Mouse (Mus musculus) hindbrain, embryonic 13.5 days (tissue): ENCODE data around the gene Noxo1. TPM values are rescaled to one million over a fixed set of nuclear protein-coding genes. Genes with fewer than 3 reads are reported as not detected.
A peak's percentile ranks its signal among the peaks of the same experiment; 100 is the strongest.

Source experiments
- ATAC-seq: fragments of 200-750 bp; cut with Nextera tagmentation; 2 replicates; pipeline ENCODE4 v1.8.0; 2017; ENCODE audit warnings: moderate TSS enrichment; ENCODE audit not compliant: low FRiP score
- H3K27ac ChIP-seq: fragments of 300-500 bp; sonication (generic); 2 replicates; pipeline ENCODE4 v1.5.1; 2015; ENCODE audit warnings: inconsistent platforms, mild to moderate bottlenecking, moderate library complexity
- H3K27me3 ChIP-seq: fragments of 300-500 bp; sonication (generic); 2 replicates; pipeline ENCODE4 v1.6.1; 2015; ENCODE audit warnings: mild to moderate bottlenecking, inconsistent platforms
- H3K36me3 ChIP-seq: fragments of 300-500 bp; sonication (generic); 2 replicates; pipeline ENCODE4 v1.6.1; 2015; ENCODE audit warnings: mild to moderate bottlenecking, inconsistent platforms
- H3K4me1 ChIP-seq: fragments of 300-500 bp; sonication (generic); replicated peaks from 2 replicates; pipeline ENCODE4 v1.6.1; 2015; ENCODE audit warnings: inconsistent platforms
- H3K4me2 ChIP-seq: fragments of 300-500 bp; sonication (generic); 2 replicates; pipeline ENCODE4 v1.6.1; 2015; ENCODE audit warnings: inconsistent platforms, mild to moderate bottlenecking, moderate library complexity
- H3K4me3 ChIP-seq: fragments of 300-500 bp; sonication (generic); 2 replicates; pipeline ENCODE4 v1.5.1; 2015; ENCODE audit warnings: mild to moderate bottlenecking, inconsistent platforms
- H3K9ac ChIP-seq: fragments of 300-500 bp; sonication (generic); 2 replicates; pipeline ENCODE4 v1.6.1; 2015; ENCODE audit warnings: mild to moderate bottlenecking, inconsistent platforms
- H3K9me3 ChIP-seq: fragments of 300-500 bp; sonication (generic); 2 replicates; pipeline ENCODE4 v1.6.1; 2016; ENCODE audit warnings: inconsistent platforms
- WGBS: fragments of 180-500 bp; shearing (Covaris S2); methylation state at CpG from one replicate; pipeline ENCODE4 v1.1.7; 2015; 5-methylcytosine and 5-hydroxymethylcytosine counted together
- polyA plus RNA-seq: library from polyadenylated mRNA; unstranded; fragments of >200 nt; fragmentation: Nextera tagmentation; extraction: Ambion mirVana; gene quantifications from 2 replicates; pipeline ENCODE4 v1.2.1, GENCODE M21; 2015

Gene Noxo1
- polyA plus RNA-seq, 1 experiment from 2014 or later: 2.9 TPM

DNA sequence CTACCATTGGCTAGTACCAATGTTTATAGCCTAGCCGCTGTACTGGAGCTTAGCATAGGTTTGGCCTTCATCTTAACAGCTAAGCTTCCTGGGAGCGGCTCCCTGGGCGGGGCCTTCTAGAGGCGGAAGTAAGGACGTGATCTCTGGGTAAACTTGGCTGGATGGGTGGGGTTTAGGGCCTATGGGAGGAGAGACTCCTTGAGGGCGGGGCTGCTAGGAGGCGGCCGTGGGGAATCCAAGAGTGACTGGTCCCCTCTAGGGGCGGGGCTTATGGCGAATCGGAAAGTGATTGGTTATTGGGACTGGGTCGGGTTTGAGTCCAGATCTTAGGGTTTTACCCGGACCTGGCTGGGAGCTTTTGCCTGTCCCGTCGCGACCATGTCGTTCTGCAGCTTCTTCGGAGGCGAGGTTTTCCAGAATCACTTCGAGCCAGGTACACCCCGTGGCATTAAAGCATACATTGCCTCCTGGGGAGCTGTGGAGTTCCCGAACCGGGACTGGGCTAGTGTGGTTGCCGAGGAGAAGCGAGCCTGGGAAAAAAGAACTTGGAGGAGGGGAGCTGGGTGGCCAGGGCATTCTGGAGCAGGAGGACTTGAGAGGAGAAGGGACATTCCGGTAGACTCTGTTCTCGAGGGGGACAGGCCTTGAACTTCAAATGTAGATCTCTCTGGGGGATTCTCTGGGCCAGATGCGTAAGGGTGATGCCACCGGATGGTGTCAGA lies 40.5 kb downstream of the Noxo1 start, which contains the start of gene Msrb1:
Msrb1 (plus strand) TSS at position 313 of the 722 bp plus-strand sequence.
- Histone ChIP-seq H3K36me3 (peaks cover 10% of the 10 kb centered on the region; the same call in 1 of the 2 replicates), H3K27ac (peak within 1 kb of the TSS; percentile 73; the same call in 1 of the 2 replicates), H3K9me3 (no peaks in the 10 kb centered on the region), H3K9ac (peak within 1 kb of the TSS; percentile 69), H3K4me2 (peak within 1 kb of the TSS; percentile 68), H3K4me3 (peak within 1 kb of the TSS; percentile 51), H3K4me1 (peaks cover 27% of the 10 kb centered on the region), H3K27me3 (0 out of 2 replicates have a peak, but pooled peaks cover 8% of the 10 kb centered on the region)
- ATAC-seq: peak; percentile 94
- WGBS: 1% methylated on average over 29 of the region's 29 CpGs

DNA sequence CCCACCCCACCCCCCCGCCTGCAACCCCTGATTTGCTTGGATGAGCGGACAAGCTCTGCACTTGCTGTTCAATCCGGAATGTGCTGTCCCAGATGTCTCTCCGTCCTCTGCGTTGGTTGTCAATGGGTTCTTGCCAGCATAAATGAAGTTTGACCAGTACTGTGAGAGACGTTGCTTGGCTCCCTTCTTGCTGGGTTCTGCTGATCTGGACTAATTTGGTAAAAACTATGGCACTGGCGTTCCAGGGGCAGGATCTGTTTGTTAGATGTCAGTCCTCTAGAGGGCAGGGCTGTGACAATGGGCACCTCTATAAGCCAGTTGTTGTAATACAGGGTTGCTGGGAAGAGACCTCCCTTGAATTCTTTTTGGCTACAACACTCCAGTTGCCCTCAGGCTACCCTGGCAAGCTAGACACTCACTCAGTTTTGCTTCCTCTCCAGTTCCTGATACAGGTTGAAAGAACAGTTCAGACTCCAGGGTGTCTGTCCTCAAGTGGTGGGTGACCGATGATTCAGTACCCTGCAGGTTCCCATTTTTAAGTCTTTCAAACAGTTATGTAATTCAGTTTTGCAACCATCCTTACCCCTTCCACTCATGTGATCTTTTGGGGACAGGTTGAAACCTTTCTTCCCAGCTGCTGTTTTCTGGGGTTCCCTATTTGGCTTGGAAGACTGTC lies 41.2 kb downstream of the Noxo1 start:
- Histone ChIP-seq H3K27ac (no peak overlapping the region), H3K9me3 (no peaks in the 10 kb centered on the region), H3K4me2 (peak overlapping the region; percentile 68), H3K36me3 (peaks cover 16% of the 10 kb centered on the region), H3K4me3 (peak overlapping the region; percentile 51), H3K4me1 (peaks cover 27% of the 10 kb centered on the region), H3K9ac (peak overlapping the region; percentile 69; the same call in 1 of the 2 replicates), H3K27me3 (0 out of 2 replicates have a peak, but pooled peaks cover 3% of the 10 kb centered on the region)
- WGBS: 28% methylated on average over 8 of the region's 8 CpGs
- no peak for ATAC-seq

GRCm38 (mm10) chr17:24738238-24738637 lies 42.2 kb downstream of the Noxo1 start:
- no peaks in the 10 kb centered on the region for H3K9me3 ChIP-seq
- WGBS: 84% methylated on average over 4 of the region's 4 CpGs
- H3K27ac ChIP-seq: no peak overlapping the region
- H3K27me3 ChIP-seq: no peaks in the 10 kb centered on the region
- H3K4me1 ChIP-seq: peaks cover 27% of the 10 kb centered on the region
- no peak for ATAC-seq
- peaks cover 21% of the 10 kb centered on the region for H3K36me3 ChIP-seq
- no peak overlapping the region for H3K4me3 ChIP-seq
- H3K9ac ChIP-seq: no peak overlapping the region
- no peak overlapping the region for H3K4me2 ChIP-seq

DNA sequence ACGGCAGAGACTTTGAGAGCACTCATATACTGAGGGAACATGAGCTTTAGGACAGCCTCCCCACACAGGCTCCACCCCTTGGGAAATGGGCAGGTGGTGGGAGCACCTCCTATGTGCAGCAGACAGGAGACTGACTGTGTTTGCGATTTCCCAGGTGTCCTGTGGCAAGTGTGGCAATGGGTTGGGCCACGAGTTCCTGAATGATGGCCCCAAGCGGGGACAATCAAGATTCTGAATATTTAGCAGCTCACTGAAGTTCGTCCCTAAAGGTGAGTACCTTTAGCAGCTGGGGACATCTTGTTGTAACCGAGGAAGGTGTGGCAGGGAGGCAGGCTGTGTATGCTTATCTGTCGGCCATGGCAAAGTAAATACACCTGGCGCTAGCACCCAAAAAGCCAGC lies 43.9 kb downstream of the Noxo1 start:
- no peak for ATAC-seq
- H3K9me3 ChIP-seq: no peaks in the 10 kb centered on the region
- no peak overlapping the region for H3K9ac ChIP-seq
- H3K27ac ChIP-seq: no peak overlapping the region
- H3K27me3 ChIP-seq: no peaks in the 10 kb centered on the region
- 85% methylated on average over 8 of the region's 8 CpGs for WGBS
- H3K36me3 ChIP-seq: peaks cover 21% of the 10 kb centered on the region
- H3K4me2 ChIP-seq: no peak overlapping the region
- peaks cover 27% of the 10 kb centered on the region for H3K4me1 ChIP-seq
- no peak overlapping the region for H3K4me3 ChIP-seq

GRCm38 (mm10) chr17:24742307-24742706 lies 46.3 kb downstream of the Noxo1 start:
- no peak overlapping the region for H3K4me3 ChIP-seq
- no peaks in the 10 kb centered on the region for H3K9me3 ChIP-seq
- H3K9ac ChIP-seq: 0 out of 2 replicates have a peak overlapping the region, but pooled peaks have one; percentile 55
- H3K27me3 ChIP-seq: peaks cover 11% of the 10 kb centered on the region; the same call in 1 of the 2 replicates
- H3K4me2 ChIP-seq: no peak overlapping the region
- no peak overlapping the region for H3K27ac ChIP-seq
- peaks cover 21% of the 10 kb centered on the region for H3K36me3 ChIP-seq
- peaks cover 10% of the 10 kb centered on the region for H3K4me1 ChIP-seq
- WGBS: 83% methylated on average over 8 of the region's 8 CpGs
- ATAC-seq: no peak

- Histone ChIP-seq H3K4me2 (no peak overlapping the region), H3K36me3 (peaks cover 21% of the 10 kb centered on the region), H3K4me3 (no peak overlapping the region), H3K9ac (no peak overlapping the region), H3K9me3 (no peaks in the 10 kb centered on the region), H3K4me1 (no peaks in the 10 kb centered on the region), H3K27ac (no peak overlapping the region), H3K27me3 (peaks cover 19% of the 10 kb centered on the region; the same call in 1 of the 2 replicates)
- WGBS: 81% methylated on average over 5 of the region's 5 CpGs
- no peak for ATAC-seq
Observed at GRCm38 (mm10) chr17:24743896-24744295, 47.9 kb downstream of the Noxo1 start.

DNA sequence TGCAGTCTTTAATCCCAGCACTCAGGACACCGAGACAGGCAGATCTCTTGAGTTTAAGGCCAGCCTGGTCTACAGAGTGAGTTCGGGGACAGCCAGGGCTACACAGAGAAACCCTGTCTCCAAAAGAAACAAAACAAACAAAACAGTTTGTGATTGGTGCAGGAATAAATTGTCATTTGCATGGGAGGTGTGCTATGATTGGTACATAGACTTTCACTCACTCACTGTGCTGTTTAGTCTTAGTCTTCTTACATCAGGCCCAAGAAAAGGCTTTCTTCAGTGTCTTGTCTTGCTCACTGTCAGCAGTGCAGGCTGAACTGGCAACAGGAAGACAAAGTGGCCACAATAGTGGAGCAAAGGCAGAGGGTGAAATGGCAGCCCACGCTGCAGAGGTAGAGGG lies 48.3 kb downstream of the Noxo1 start:
- Histone ChIP-seq H3K9me3 (no peaks in the 10 kb centered on the region), H3K27ac (no peak overlapping the region), H3K4me2 (no peak overlapping the region), H3K4me3 (no peak overlapping the region), H3K27me3 (peaks cover 24% of the 10 kb centered on the region; the same call in 1 of the 2 replicates), H3K9ac (0 out of 2 replicates have a peak overlapping the region, but pooled peaks have one; percentile 29), H3K36me3 (peaks cover 21% of the 10 kb centered on the region), H3K4me1 (no peaks in the 10 kb centered on the region)
- no peak for ATAC-seq
- WGBS: 68% methylated on average over 3 of the region's 3 CpGs

DNA sequence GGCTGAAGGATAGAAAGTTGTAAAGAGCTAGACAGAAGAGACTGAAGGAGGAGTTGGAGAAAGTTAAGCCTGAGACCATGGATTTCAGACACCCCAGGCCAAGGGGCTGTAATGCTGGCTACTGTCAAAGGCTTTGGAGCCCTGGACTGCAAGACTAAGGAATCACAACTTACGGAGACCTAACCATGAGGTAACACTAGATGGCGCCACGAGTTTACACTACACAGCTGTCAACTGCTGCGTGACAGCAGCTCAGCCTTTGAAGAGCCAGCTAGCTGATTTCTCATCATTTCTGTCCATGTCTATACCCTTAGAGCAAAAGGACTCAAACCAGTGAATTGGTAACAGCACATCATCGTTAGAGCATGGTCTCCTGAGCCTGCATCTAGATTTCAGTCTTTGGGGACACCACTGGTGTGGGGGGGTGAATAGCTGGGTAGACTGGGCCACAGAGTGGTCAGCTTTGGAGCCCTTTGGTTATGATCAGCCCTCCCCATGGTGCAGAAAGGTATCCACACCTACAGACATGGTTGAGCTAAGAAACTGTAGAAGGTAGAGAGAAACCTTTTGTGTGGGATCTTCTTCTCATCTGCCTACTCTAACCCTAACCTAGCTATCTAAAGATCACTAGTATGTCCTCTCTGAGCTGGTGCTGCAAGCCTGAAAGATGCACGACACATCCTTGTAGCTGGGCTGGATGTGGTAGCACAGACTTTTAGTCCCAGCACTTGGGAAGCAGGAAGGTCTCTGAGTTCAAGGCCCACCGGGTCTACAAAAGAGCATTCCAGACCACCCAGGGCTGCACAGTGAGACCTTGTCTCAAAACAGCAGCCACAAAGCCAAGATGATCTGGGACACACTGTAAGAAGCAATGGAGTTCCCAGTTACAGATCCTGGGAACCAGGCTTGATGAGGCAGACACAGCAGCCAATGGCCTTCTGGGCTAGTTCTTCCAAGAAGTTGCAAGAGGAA lies 49.8 kb downstream of the Noxo1 start:
- 19% methylated on average over 7 of the region's 7 CpGs for WGBS

GRCm38 (mm10) chr17:24746986-24747385 lies 51.0 kb downstream of the Noxo1 start:
- Histone ChIP-seq H3K36me3 (peaks cover 7% of the 10 kb centered on the region), H3K27ac (no peak overlapping the region), H3K4me3 (no peak overlapping the region), H3K4me1 (no peaks in the 10 kb centered on the region), H3K4me2 (no peak overlapping the region), H3K9ac (0 out of 2 replicates have a peak overlapping the region, but pooled peaks have one; percentile 8), H3K9me3 (no peaks in the 10 kb centered on the region), H3K27me3 (peaks cover 47% of the 10 kb centered on the region)
- 51% methylated on average over 4 of the region's 4 CpGs for WGBS
- ATAC-seq: no peak

More for the DNA sequence above, 49.8 kb downstream of the Noxo1 start:
- no peak overlapping the region for H3K27ac ChIP-seq
- no peak overlapping the region for H3K4me3 ChIP-seq
- H3K27me3 ChIP-seq: peaks cover 36% of the 10 kb centered on the region
- peak; percentile 77 for ATAC-seq
- no peaks in the 10 kb centered on the region for H3K9me3 ChIP-seq
- no peak overlapping the region for H3K4me2 ChIP-seq
- peaks cover 15% of the 10 kb centered on the region for H3K36me3 ChIP-seq
- no peaks in the 10 kb centered on the region for H3K4me1 ChIP-seq
- no peak overlapping the region for H3K9ac ChIP-seq
